Mouse (Mus musculus) monocyte, adult 59 days (primary cell): Measurements from ENCODE around the gene Iffo1. TPM values are rescaled to one million over a fixed set of nuclear protein-coding genes. Genes with fewer than 3 reads are reported as not detected.

Experiments
- total RNA-seq, 2 experiments: library from RNA; stranded (reverse); gene quantifications; one replicate each; pipeline ENCODE4 v1.2.4; 2023

Gene Iffo1
- 10 to 100 TPM; 66.4 to 71.6 TPM for total RNA-seq

DNA sequence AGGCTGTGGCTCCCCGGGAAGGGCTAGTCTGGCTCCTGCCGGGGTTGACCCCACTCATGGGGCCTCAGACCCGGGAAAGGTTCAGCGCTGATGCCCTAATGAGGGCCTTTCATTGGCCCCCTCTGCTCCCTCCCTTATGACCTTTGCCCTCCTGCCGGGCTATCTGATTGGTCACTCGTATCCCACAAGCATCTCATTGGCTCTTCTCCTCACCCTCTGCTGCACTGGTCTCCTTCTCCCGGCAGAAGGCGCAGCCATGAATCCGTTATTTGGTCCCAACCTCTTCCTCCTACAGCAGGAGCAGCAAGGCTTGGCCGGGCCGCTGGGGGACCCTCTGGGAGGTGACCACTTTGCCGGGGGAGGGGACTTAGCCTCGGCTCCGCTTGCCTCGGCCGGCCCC, at the start of gene Iffo1:
Gene Iffo1, plus strand, starts transcription at position 241 of the 400 bp plus-strand sequence.

DNA sequence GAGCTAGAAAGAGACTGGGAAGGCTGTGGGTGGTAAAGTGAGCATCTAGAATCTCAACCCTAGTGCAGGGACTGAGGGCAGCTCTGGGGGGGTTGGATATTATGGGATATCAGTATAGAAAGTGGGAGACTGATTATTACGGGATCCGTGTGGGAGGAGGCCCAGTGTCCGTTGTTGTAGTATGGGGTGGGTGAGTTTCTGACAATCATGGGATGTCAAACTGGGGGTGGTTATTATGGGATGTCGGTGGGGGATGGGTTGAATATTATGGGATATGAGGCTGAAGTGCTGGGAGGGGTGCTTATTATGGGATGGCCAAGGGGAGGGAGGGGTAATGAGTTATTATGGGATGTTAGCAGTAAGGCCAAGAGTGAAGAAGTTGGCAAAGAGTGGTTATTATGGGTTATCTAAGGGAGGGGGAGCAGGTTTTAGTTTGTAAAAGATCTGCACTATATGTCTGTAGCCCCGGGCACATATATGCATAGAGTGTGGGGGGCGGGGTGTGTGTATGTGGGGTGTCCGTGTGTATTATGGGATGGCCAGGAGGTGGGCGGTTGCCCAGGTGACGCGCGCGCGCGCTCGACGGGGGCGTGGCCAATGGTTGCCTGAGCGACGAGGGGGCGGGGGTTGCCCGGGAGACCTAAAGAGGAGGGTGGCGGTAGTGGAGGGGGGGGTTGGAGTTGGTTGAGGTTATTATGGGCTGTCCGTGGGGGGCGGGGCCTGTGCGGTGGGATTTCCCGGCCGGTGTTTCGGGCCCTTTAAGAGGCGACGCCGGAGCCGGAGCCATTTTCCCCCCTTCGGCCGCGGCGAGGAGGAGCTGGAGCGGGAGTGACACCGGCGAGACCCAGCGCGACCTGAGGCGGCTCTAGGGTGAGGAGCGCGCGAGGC, 49.4 kb upstream of the Iffo1 start, which contains the start of gene Chd4:
Gene Chd4, plus strand, starts transcription at position 591 of the 888 bp plus-strand sequence.

DNA sequence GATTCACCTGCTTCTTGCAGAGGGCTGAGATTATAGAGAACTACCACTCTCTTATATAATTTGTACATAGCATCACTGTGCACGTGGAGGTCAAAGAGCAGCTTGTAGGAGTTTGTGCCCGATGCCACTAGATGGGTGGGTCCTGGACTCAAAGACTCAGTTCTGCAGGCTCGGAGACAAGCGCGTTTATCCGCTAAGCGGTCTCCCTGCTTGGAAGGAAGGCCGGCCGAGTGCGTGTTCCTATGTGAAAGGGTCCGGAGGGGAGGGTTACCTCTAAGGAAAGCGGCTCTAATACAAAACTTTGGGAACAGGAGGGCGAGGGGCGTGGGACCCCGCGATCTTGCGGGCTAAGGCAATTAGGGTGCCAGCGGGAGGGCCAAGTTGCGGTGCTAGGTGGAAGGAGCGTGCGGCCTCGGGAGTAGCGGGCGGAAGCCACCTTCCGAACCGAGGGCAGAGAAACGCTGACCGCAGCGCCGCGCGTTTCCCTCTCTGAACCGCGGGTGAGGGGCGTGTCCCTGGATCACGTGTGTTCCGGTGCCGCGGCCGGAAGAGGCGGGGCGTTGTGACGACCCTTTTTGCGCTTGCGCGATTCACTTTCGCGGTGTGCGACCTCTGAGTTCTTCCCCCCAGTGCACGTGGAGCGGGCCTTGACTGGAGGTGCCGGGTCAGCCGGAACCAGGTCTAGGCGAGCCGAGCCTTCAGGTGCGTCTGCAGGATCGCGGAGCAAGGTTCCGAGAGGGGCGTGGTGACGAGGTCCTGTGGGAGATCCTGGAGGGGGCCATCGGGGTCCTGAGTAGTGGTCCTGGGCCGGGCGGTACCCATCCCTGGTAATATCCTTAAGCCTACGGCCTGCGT, 13.5 kb upstream of the Iffo1 start, which contains the start of gene Nop2:
Gene Nop2, plus strand, starts transcription at position 608 of the 855 bp plus-strand sequence.

DNA sequence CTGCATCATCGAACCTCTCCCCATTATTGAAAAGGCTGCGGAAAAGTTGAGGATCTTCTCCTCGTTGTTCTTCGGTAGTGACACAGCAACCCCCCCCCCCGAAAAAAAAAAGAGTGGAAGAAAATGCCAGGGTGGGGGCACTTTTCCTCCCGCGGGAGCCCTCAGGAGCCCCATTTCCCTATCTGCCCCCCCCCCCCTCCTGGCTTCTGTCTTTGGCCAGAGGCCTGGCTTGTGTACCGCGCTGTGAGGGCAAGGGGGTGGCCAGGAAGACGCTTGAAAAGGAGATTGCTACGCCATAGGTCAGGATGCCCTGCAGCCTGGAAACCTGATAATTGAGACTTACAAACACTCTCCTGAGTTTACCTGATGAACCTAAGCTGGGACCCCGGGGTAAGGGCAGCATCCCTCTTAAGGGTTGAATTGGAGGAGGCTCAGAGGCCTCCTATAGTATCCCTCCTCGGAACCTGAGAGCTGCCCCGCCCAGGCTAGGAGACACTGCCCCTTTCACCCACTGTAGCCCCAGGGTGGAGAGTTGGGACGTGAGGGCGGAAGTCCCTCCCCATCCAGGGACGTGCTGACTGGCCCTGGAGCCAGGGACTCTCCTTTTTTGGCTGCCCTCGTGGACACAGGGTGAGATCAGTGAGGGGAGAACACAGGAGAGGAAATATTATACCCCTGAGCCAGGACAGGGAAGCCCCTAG, 21.2 kb downstream of the Iffo1 start, which contains the start of gene Gapdh:
Gene Gapdh, minus strand, starts transcription at position 417 of the 701 bp plus-strand sequence.

GRCm38 (mm10) chr6:125191332-125192015, 46.4 kb downstream of the Iffo1 start, which contains the start of the genes Ncapd2 and Mrpl51:
Gene Ncapd2 (minus strand): TSS chr6:125191701.
Gene Mrpl51 (plus strand): TSS chr6:125191801.

Other genes starting within 250 kb of the Iffo1 start
- 1 to 10 TPM; 5.9 to 8.7 TPM for gene Lag3, start 233.5 kb upstream of the Iffo1 start, total RNA-seq
- gene Ptms, start 225.1 kb upstream of the Iffo1 start, total RNA-seq: 100 to 1,000 TPM; 216 to 239 TPM
- 100 to 1,000 TPM; 124 to 137 TPM for gene Mlf2, start 213.9 kb upstream of the Iffo1 start, total RNA-seq
- gene Cops7a, start 179.7 kb upstream of the Iffo1 start, total RNA-seq: 10 to 100 TPM; 37.3 to 38.4 TPM
- gene Pianp, start 148.5 kb upstream of the Iffo1 start, total RNA-seq: 1 to 10 TPM; 3.0 to 6.9 TPM
- 100 to 1,000 TPM in 1 of 2 experiments, 10 to 100 TPM in 1; 89.1 to 103 TPM for gene Zfp384, start 136.1 kb upstream of the Iffo1 start, total RNA-seq
- gene Ing4, start 105.5 kb upstream of the Iffo1 start, total RNA-seq: 10 to 100 TPM; 76.1 to 83.5 TPM
- 10 to 100 TPM; 16.2 to 16.5 TPM for gene Acrbp, start 95.6 kb upstream of the Iffo1 start, total RNA-seq
- 10 to 100 TPM; 36.4 to 37.8 TPM for gene Lpar5, start 77.3 kb upstream of the Iffo1 start, total RNA-seq
- gene Chd4, start 49.3 kb upstream of the Iffo1 start, total RNA-seq: 100 to 1,000 TPM; 186 to 187 TPM
- gene Nop2, start 13.3 kb upstream of the Iffo1 start, total RNA-seq: 10 to 100 TPM; 21.7 to 22.9 TPM
- 100 to 1,000 TPM; 641 to 753 TPM for gene Gapdh, start 21.2 kb downstream of the Iffo1 start, total RNA-seq
- gene Ncapd2, start 46.5 kb downstream of the Iffo1 start, total RNA-seq: 10 to 100 TPM; 10.5 to 18.9 TPM
- gene Mrpl51, start 46.6 kb downstream of the Iffo1 start, total RNA-seq: 10 to 100 TPM; 20.2 to 28.0 TPM
- gene Vamp1, start 70.3 kb downstream of the Iffo1 start, total RNA-seq: 10 to 100 TPM; 30.3 to 32.7 TPM
- 10 to 100 TPM; 26.1 to 28.0 TPM for gene Tapbpl, start 86.6 kb downstream of the Iffo1 start, total RNA-seq
- gene Cd27, start 91.8 kb downstream of the Iffo1 start, total RNA-seq: under 1 TPM; 0.67 to 0.92 TPM
- not detected for gene Tuba3a, start 140.8 kb downstream of the Iffo1 start, total RNA-seq
- 10 to 100 TPM; 88.3 to 93.0 TPM for gene Ltbr, start 168.6 kb downstream of the Iffo1 start, total RNA-seq
- 10 to 100 TPM; 14.4 to 16.7 TPM for gene Scnn1a, start 175.4 kb downstream of the Iffo1 start, total RNA-seq
- gene Tnfrsf1a, start 204.1 kb downstream of the Iffo1 start, total RNA-seq: 100 to 1,000 TPM; 367 to 406 TPM
- gene Plekhg6, start 235.6 kb downstream of the Iffo1 start, total RNA-seq: not detected